Mouse (Mus musculus) fat pad, adult 2 months (tissue): ENCODE results near the gene Dlk2.

Experiments used
- DNase-seq: peaks from one replicate; pipeline ENCODE4 v3.0.0-alpha.2; 2011; ENCODE audit warnings: low read depth, low spot score; ENCODE audit errors: extremely low read depth

Gene Dlk2

GRCm38 (mm10) chr17:46272675-46273074 lies 24.5 kb upstream of the Dlk2 start:
- no peak for DNase-seq

- DNase-seq: no peak
Observed at GRCm38 (mm10) chr17:46273803-46274236, 23.4 kb upstream of the Dlk2 start.

- DNase-seq: no peak
Observed at GRCm38 (mm10) chr17:46274465-46274864, 22.8 kb upstream of the Dlk2 start.

GRCm38 (mm10) chr17:46275034-46275433 lies 22.2 kb upstream of the Dlk2 start:
- no peak for DNase-seq

- no peak for DNase-seq
Observed at GRCm38 (mm10) chr17:46275506-46275905, 21.7 kb upstream of the Dlk2 start.

- no peak for DNase-seq
Observed at GRCm38 (mm10) chr17:46277586-46277985, 19.6 kb upstream of the Dlk2 start.

- DNase-seq: no peak
Observed at GRCm38 (mm10) chr17:46278011-46278765, 19.0 kb upstream of the Dlk2 start.

- DNase-seq: no peak
Observed at GRCm38 (mm10) chr17:46282483-46283123, 14.6 kb upstream of the Dlk2 start, which contains the start of gene Tjap1. Tjap1 (minus strand) TSS chr17:46283026.

GRCm38 (mm10) chr17:46283140-46283539 lies 14.1 kb upstream of the Dlk2 start:
- DNase-seq: no peak

- DNase-seq: no peak
Observed at GRCm38 (mm10) chr17:46283911-46284310, 13.3 kb upstream of the Dlk2 start.

- no peak for DNase-seq
Observed at GRCm38 (mm10) chr17:46284653-46285052, 12.6 kb upstream of the Dlk2 start.

- no peak for DNase-seq
Observed at GRCm38 (mm10) chr17:46285407-46285806, 11.8 kb upstream of the Dlk2 start.

- DNase-seq: no peak
Observed at GRCm38 (mm10) chr17:46287678-46288095, 9.5 kb upstream of the Dlk2 start.

GRCm38 (mm10) chr17:46296601-46297000 lies 620 bp upstream of the Dlk2 start:
- no peak for DNase-seq

GRCm38 (mm10) chr17:46297028-46297363 lies 225 bp upstream of the Dlk2 start:
- no peak for DNase-seq

- no peak for DNase-seq
Observed at GRCm38 (mm10) chr17:46298220-46298913, 1.1 kb downstream of the Dlk2 start.

- DNase-seq: no peak
Observed at GRCm38 (mm10) chr17:46301892-46302291, 4.7 kb downstream of the Dlk2 start.

- no peak for DNase-seq
Observed at GRCm38 (mm10) chr17:46304184-46304583, 7.0 kb downstream of the Dlk2 start.

GRCm38 (mm10) chr17:46306956-46307355 lies 9.7 kb downstream of the Dlk2 start:
- no peak for DNase-seq

- DNase-seq: no peak
Observed at GRCm38 (mm10) chr17:46309835-46310234, 12.6 kb downstream of the Dlk2 start.

GRCm38 (mm10) chr17:46310515-46310914 lies 13.3 kb downstream of the Dlk2 start:
- DNase-seq: no peak

- DNase-seq: no peak
Observed at GRCm38 (mm10) chr17:46313135-46313715, 16.0 kb downstream of the Dlk2 start.
